Mouse (Mus musculus) embryonic facial prominence, embryonic 15.5 days (tissue): Measurements from ENCODE around the gene Ubash3b. TPM values are rescaled to one million over a fixed set of nuclear protein-coding genes. Genes with fewer than 3 reads are reported as not detected.

Experiments used
- ATAC-seq: fragments of 200-750 bp; cut with Nextera tagmentation; 2 replicates; pipeline ENCODE4 v1.8.0; 2017; ENCODE audit warnings: low read depth, moderate TSS enrichment; ENCODE audit not compliant: insufficient number of reproducible peaks, low FRiP score, low TSS enrichment
- H3K27ac ChIP-seq: fragments of 300-500 bp; sonication (generic); replicated peaks from 2 replicates; pipeline ENCODE4 v1.5.1; 2015; ENCODE audit warnings: mild to moderate bottlenecking, inconsistent platforms
- H3K27me3 ChIP-seq: fragments of 300-500 bp; sonication (generic); 2 replicates; pipeline ENCODE4 v1.6.1; 2015; ENCODE audit warnings: inconsistent platforms
- H3K36me3 ChIP-seq: fragments of 300-500 bp; sonication (generic); 2 replicates; pipeline ENCODE4 v1.6.1; 2015; ENCODE audit warnings: mild to moderate bottlenecking, inconsistent platforms
- H3K4me1 ChIP-seq: fragments of 300-500 bp; sonication (generic); 2 replicates; pipeline ENCODE4 v1.6.1; 2015; ENCODE audit warnings: inconsistent platforms
- H3K4me2 ChIP-seq: fragments of 300-500 bp; sonication (generic); replicated peaks from 2 replicates; pipeline ENCODE4 v1.6.1; 2015; ENCODE audit warnings: mild to moderate bottlenecking, inconsistent platforms
- H3K4me3 ChIP-seq: fragments of 300-500 bp; sonication (generic); replicated peaks from 2 replicates; pipeline ENCODE4 v1.5.1; 2015; ENCODE audit warnings: mild to moderate bottlenecking, inconsistent platforms
- H3K9ac ChIP-seq: fragments of 300-500 bp; sonication (generic); 2 replicates; pipeline ENCODE4 v1.6.1; 2015; ENCODE audit warnings: inconsistent platforms
- H3K9me3 ChIP-seq: fragments of 300-500 bp; sonication (generic); replicated peaks from 2 replicates; pipeline ENCODE4 v1.6.1; 2016; ENCODE audit warnings: inconsistent platforms
- WGBS: fragments of 180-500 bp; shearing (Covaris S2); methylation state at CpG from one replicate; pipeline ENCODE4 v1.1.7; 2015; 5-methylcytosine and 5-hydroxymethylcytosine counted together
- polyA plus RNA-seq: library from polyadenylated mRNA; unstranded; fragments of >200 nt; fragmentation: Nextera tagmentation; extraction: Ambion mirVana; gene quantifications from 2 replicates; pipeline ENCODE4 v1.2.1, GENCODE M21; 2015

Ubash3b gene
- polyA plus RNA-seq, 1 experiment from 2014 or later: 8.2 TPM

- Histone ChIP-seq H3K9me3 (no peaks in the 10 kb centered on the region), H3K27me3 (no peaks in the 10 kb centered on the region), H3K36me3 (no peaks in the 10 kb centered on the region), H3K9ac (no peak overlapping the region), H3K27ac (no peak overlapping the region), H3K4me2 (no peak overlapping the region), H3K4me3 (no peak overlapping the region), H3K4me1 (no peaks in the 10 kb centered on the region)
- ATAC-seq: no peak
- 69% methylated on average over 3 of the region's 3 CpGs for WGBS
These were observed 139.8 kb downstream of the Ubash3b start for GRCm38 (mm10) chr9:41021690-41022089.

- ATAC-seq: no peak
- no peak overlapping the region for H3K27ac ChIP-seq
- no peaks in the 10 kb centered on the region for H3K27me3 ChIP-seq
- no peaks in the 10 kb centered on the region for H3K9me3 ChIP-seq
- 79% methylated on average over 3 of the region's 3 CpGs for WGBS
- H3K4me1 ChIP-seq: no peaks in the 10 kb centered on the region
- no peaks in the 10 kb centered on the region for H3K36me3 ChIP-seq
- H3K4me3 ChIP-seq: no peak overlapping the region
- no peak overlapping the region for H3K4me2 ChIP-seq
- H3K9ac ChIP-seq: no peak overlapping the region
These were observed 141.0 kb downstream of the Ubash3b start for GRCm38 (mm10) chr9:41020486-41020885.

GRCm38 (mm10) chr9:41014512-41014911 lies 147.0 kb downstream of the Ubash3b start:
- no peak overlapping the region for H3K9ac ChIP-seq
- H3K9me3 ChIP-seq: no peaks in the 10 kb centered on the region
- H3K4me3 ChIP-seq: no peak overlapping the region
- no peaks in the 10 kb centered on the region for H3K36me3 ChIP-seq
- no peaks in the 10 kb centered on the region for H3K4me1 ChIP-seq
- no peak for ATAC-seq
- no peaks in the 10 kb centered on the region for H3K27me3 ChIP-seq
- H3K27ac ChIP-seq: no peak overlapping the region
- 38% methylated on average over 4 of the region's 4 CpGs for WGBS
- no peak overlapping the region for H3K4me2 ChIP-seq

- H3K4me3 ChIP-seq: no peak overlapping the region
- no peaks in the 10 kb centered on the region for H3K4me1 ChIP-seq
- no peaks in the 10 kb centered on the region for H3K36me3 ChIP-seq
- no peak for ATAC-seq
- no peaks in the 10 kb centered on the region for H3K9me3 ChIP-seq
- no peak overlapping the region for H3K27ac ChIP-seq
- H3K9ac ChIP-seq: no peak overlapping the region
- 85% methylated on average over 5 of the region's 5 CpGs for WGBS
- H3K27me3 ChIP-seq: no peaks in the 10 kb centered on the region
- no peak overlapping the region for H3K4me2 ChIP-seq
These were observed 149.0 kb downstream of the Ubash3b start for GRCm38 (mm10) chr9:41012456-41012855.

- no peaks in the 10 kb centered on the region for H3K9me3 ChIP-seq
- H3K27me3 ChIP-seq: no peaks in the 10 kb centered on the region
- H3K36me3 ChIP-seq: no peaks in the 10 kb centered on the region
- H3K4me3 ChIP-seq: no peak overlapping the region
- 65% methylated on average over 13 of the region's 13 CpGs for WGBS
- no peak overlapping the region for H3K27ac ChIP-seq
- no peak for ATAC-seq
- no peak overlapping the region for H3K9ac ChIP-seq
- H3K4me1 ChIP-seq: no peaks in the 10 kb centered on the region
- no peak overlapping the region for H3K4me2 ChIP-seq
These were observed 149.7 kb downstream of the Ubash3b start for GRCm38 (mm10) chr9:41011512-41012436.

GRCm38 (mm10) chr9:41007785-41008184 lies 153.7 kb downstream of the Ubash3b start:
- Histone ChIP-seq H3K4me3 (no peak overlapping the region), H3K9ac (no peak overlapping the region), H3K36me3 (no peaks in the 10 kb centered on the region), H3K27ac (no peak overlapping the region), H3K4me2 (no peak overlapping the region), H3K27me3 (no peaks in the 10 kb centered on the region), H3K9me3 (no peaks in the 10 kb centered on the region), H3K4me1 (no peaks in the 10 kb centered on the region)
- ATAC-seq: no peak
- 21% methylated on average over 1 of the region's 1 CpGs for WGBS

GRCm38 (mm10) chr9:41004415-41004814 lies 157.1 kb downstream of the Ubash3b start, which contains the start of gene Crtam:
Gene Crtam (minus strand): TSS chr9:41004628.
- H3K4me1 ChIP-seq: no peaks in the 10 kb centered on the region
- no peaks in the 10 kb centered on the region for H3K9me3 ChIP-seq
- no peak within 1 kb of the TSS for H3K4me3 ChIP-seq
- H3K9ac ChIP-seq: no peak within 1 kb of the TSS
- no peak for ATAC-seq
- H3K27me3 ChIP-seq: no peaks in the 10 kb centered on the region
- no peak within 1 kb of the TSS for H3K27ac ChIP-seq
- H3K36me3 ChIP-seq: no peaks in the 10 kb centered on the region
- no peak within 1 kb of the TSS for H3K4me2 ChIP-seq
- WGBS: 76% methylated on average over 4 of the region's 4 CpGs

- no peaks in the 10 kb centered on the region for H3K9me3 ChIP-seq
- H3K4me3 ChIP-seq: no peak overlapping the region
- no peak overlapping the region for H3K4me2 ChIP-seq
- no peak for ATAC-seq
- no peaks in the 10 kb centered on the region for H3K27me3 ChIP-seq
- H3K9ac ChIP-seq: no peak overlapping the region
- no peaks in the 10 kb centered on the region for H3K36me3 ChIP-seq
- H3K4me1 ChIP-seq: no peaks in the 10 kb centered on the region
- 80% methylated on average over 7 of the region's 7 CpGs for WGBS
- H3K27ac ChIP-seq: no peak overlapping the region
These were observed 164.2 kb downstream of the Ubash3b start for GRCm38 (mm10) chr9:40997116-40997779.

GRCm38 (mm10) chr9:40994075-40994474 lies 167.4 kb downstream of the Ubash3b start:
- ATAC-seq: no peak
- whole genome bisulfite sequencing: 59% methylated on average over 5 of the region's 5 CpGs

GRCm38 (mm10) chr9:40991511-40991910 lies 170.0 kb downstream of the Ubash3b start:
- no peak for ATAC-seq
- no peaks in the 10 kb centered on the region for H3K36me3 ChIP-seq
- H3K27me3 ChIP-seq: no peaks in the 10 kb centered on the region
- H3K4me3 ChIP-seq: no peak overlapping the region
- H3K27ac ChIP-seq: no peak overlapping the region
- H3K4me2 ChIP-seq: no peak overlapping the region
- no peaks in the 10 kb centered on the region for H3K4me1 ChIP-seq
- no peaks in the 10 kb centered on the region for H3K9me3 ChIP-seq
- no peak overlapping the region for H3K9ac ChIP-seq
- 56% methylated on average over 6 of the region's 6 CpGs for WGBS

More at GRCm38 (mm10) chr9:40994075-40994474, 167.4 kb downstream of the Ubash3b start:
- Histone ChIP-seq H3K4me3 (no peak overlapping the region), H3K4me2 (no peak overlapping the region), H3K4me1 (no peaks in the 10 kb centered on the region), H3K36me3 (no peaks in the 10 kb centered on the region), H3K27me3 (no peaks in the 10 kb centered on the region), H3K9ac (no peak overlapping the region), H3K27ac (no peak overlapping the region), H3K9me3 (no peaks in the 10 kb centered on the region)

- Histone ChIP-seq H3K4me2 (no peak overlapping the region), H3K36me3 (no peaks in the 10 kb centered on the region), H3K4me1 (no peaks in the 10 kb centered on the region), H3K4me3 (no peak overlapping the region), H3K27ac (no peak overlapping the region), H3K27me3 (no peaks in the 10 kb centered on the region), H3K9me3 (no peaks in the 10 kb centered on the region), H3K9ac (no peak overlapping the region)
- ATAC-seq: no peak
- 37% methylated on average over 4 of the region's 4 CpGs for WGBS
These were observed 171.4 kb downstream of the Ubash3b start for GRCm38 (mm10) chr9:40989940-40990588.
